Mouse (Mus musculus): Measurements from ENCODE around the gene Gm9736.
"Not testable (repeated sequence)": the region's sequence is repeated elsewhere in the genome, so short reads cannot be mapped to it uniquely, and the experiment has no call there.

The Gm9736 gene

GRCm38 (mm10) chr10:77726186-77726585, 25.0 kb downstream of the Gm9736 start, which contains the start of gene Gm10100:
Gene Gm10100 (plus strand): TSS chr10:77726486.
- no peak for DNase-seq (ENCODE audit: low read depth, low spot score)

- DNase-seq (ENCODE audit: low read depth, low spot score) = no peak
Observed at GRCm38 (mm10) chr10:77724855-77725254, 26.3 kb downstream of the Gm9736 start.

GRCm38 (mm10) chr10:77720299-77720698, 30.9 kb downstream of the Gm9736 start, which contains the start of gene Krtap12-1:
Gene Krtap12-1 (plus strand): TSS chr10:77720599.
- DNase-seq (ENCODE audit: low read depth, low spot score) = not testable (repeated sequence)

- DNase-seq (ENCODE audit: low read depth, low spot score) = no peak
Observed at GRCm38 (mm10) chr10:77715507-77715906, 35.6 kb downstream of the Gm9736 start, which contains the start of gene Gm10142. Gene Gm10142 (plus strand): TSS chr10:77715807.

- no peak for DNase-seq (ENCODE audit: low read depth, low spot score)
Observed at GRCm38 (mm10) chr10:77713734-77714133, 37.4 kb downstream of the Gm9736 start.

GRCm38 (mm10) chr10:77711157-77711556, 40.0 kb downstream of the Gm9736 start, which contains the start of gene Gm10024:
Gene Gm10024 (plus strand): TSS chr10:77711457.
- not testable (repeated sequence) for DNase-seq (ENCODE audit: low read depth, low spot score)

- DNase-seq (ENCODE audit: low read depth, low spot score) = no peak
Observed at GRCm38 (mm10) chr10:77709831-77710230, 41.3 kb downstream of the Gm9736 start.

GRCm38 (mm10) chr10:77706326-77706725, 44.8 kb downstream of the Gm9736 start, which contains the start of gene Gm10272:
Gene Gm10272 (plus strand): TSS chr10:77706626.
- DNase-seq (ENCODE audit: low read depth, low spot score) = no peak

All from CD4-positive helper T cell, adult 2 months (primary cell).